In genomic region chr19:44254106-44254505, GRCm38 (mm10) we compare ENCODE assay signal across 14 mouse cellular contexts. TPM values are rescaled to one million over a fixed set of nuclear protein-coding genes. Genes with fewer than 3 reads are reported as not detected.
A peak's percentile ranks its signal among the peaks of the same experiment; 100 is the strongest.
DNase-seq lines count a peak whose midpoint lies in the region; TF ChIP-seq lines count a peak whose summit lies in the region.
"Not testable (repeated sequence)": the region's sequence is repeated elsewhere in the genome, so short reads cannot be mapped to it uniquely, and the experiment has no call there.
"Had no signal": no experiment of that assay in that cellular context is flagged by ENCODE, and none has a peak within 500 bp of the region (broad histone marks: within the 10 kb centered on the region; RNA-seq: fewer than 3 reads in every experiment).

No protein-coding gene starts in this region.

- 63% methylated on average over 4 of the region's 4 CpGs for whole genome bisulfite sequencing in kidney, adult 2 months

- H3K27ac ChIP-seq in CH12.LX (ENCODE audit: insufficient read depth, low read depth) = peak overlapping the region; percentile 86
- peak overlapping the region; percentile 50 for H3K27ac ChIP-seq in bone marrow macrophage, adult 2 months (ENCODE audit: insufficient read depth, low read depth, low read length)
- peak overlapping the region; percentile 22; the same call in 1 of the 2 replicates for H3K27ac ChIP-seq in kidney, adult 2 months (ENCODE audit: insufficient read depth, low read depth, low read length)

- H3K36me3 ChIP-seq in CH12.LX (replicated peaks in 1 of 2; ENCODE audit: control insufficient read depth in 1 of 2, insufficient read depth in 1 of 2, low read length in 1 of 2); kidney, adult 2 months (ENCODE audit: control insufficient read depth, insufficient read depth, low read length); splenic B cell, adult 2 months (ENCODE audit: control insufficient read depth, insufficient read depth, low read length, poor library complexity, severe bottlenecking): not testable (repeated sequence)

- peaks cover 23 to 86% of the 10 kb centered on the region in 2 experiments for H3K4me1 ChIP-seq in CH12.LX (ENCODE audit: control insufficient read depth in 1 of 2, insufficient read depth in 2 of 2)
- peaks cover 23% of the 10 kb centered on the region for H3K4me1 ChIP-seq in bone marrow macrophage, adult 2 months (ENCODE audit: control insufficient read depth, insufficient read depth, low read length)
- not testable (repeated sequence) for H3K4me1 ChIP-seq in kidney, adult 2 months (ENCODE audit: control insufficient read depth, insufficient read depth, low read length)

- H3K9ac ChIP-seq in CH12.LX (ENCODE audit: insufficient read depth, low read depth) = not testable (repeated sequence)

- not testable (repeated sequence) for H3K27me3 ChIP-seq in CH12.LX (replicated peaks); kidney, adult 2 months (replicated peaks; ENCODE audit: control insufficient read depth, insufficient read depth, low read length); splenic B cell, adult 2 months (ENCODE audit: control insufficient read depth, insufficient read depth, low read length, poor library complexity, severe bottlenecking)

- TF ChIP-seq CTCF in CH12.LX (conservative IDR thresholded peaks at IDR 0.05 in 1 of 2, IDR thresholded peaks at IDR 0.05 in 1 of 2; ENCODE audit: low read depth in 2 of 2, low read length in 2 of 2); bone marrow macrophage, adult 2 months (IDR thresholded peaks at IDR 0.05; ENCODE audit: low read depth, low read length); kidney, adult 2 months (conservative IDR thresholded peaks at IDR 0.05; ENCODE audit: insufficient read depth, insufficient read length, low read depth, low read length): not testable (repeated sequence)

- dilution Hi-C loops in CH12.LX (cut with MboI; ENCODE audit: extremely low pct_ligation_motif_present, extremely low pct_unique_long_range_greater_than_20kb, low sequenced_read_pairs) = not testable (repeated sequence)

- not testable (repeated sequence) for H3K79me2 ChIP-seq in CH12.LX (replicated peaks; ENCODE audit: control insufficient read depth, extremely low read depth, insufficient read depth, poor library complexity, severe bottlenecking)

- peak; percentile 66 for DNase-seq in CD4-positive helper T cell, adult 2 months (ENCODE audit: low read depth, low spot score)
- not testable (repeated sequence) for DNase-seq in CH12.LX (ENCODE audit: extremely low read depth); kidney, adult 2 months
- peak; percentile 42 for DNase-seq in T-cell, adult 2 months (ENCODE audit: low spot score)
- DNase-seq in naive thymus-derived CD4-positive, alpha-beta T cell, adult 2 months (ENCODE audit: low read depth) = peak; percentile 74
- peak; percentile 74 for DNase-seq in splenic B cell, adult 2 months (ENCODE audit: low read depth, low spot score)

- not testable (repeated sequence) for TF ChIP-seq POLR2A in CH12.LX (IDR thresholded peaks at IDR 0.05; ENCODE audit: low read depth, low read length); bone marrow macrophage, adult 2 months (IDR thresholded peaks at IDR 0.05; ENCODE audit: borderline replicate concordance, low read depth, low read length); kidney, adult 2 months (IDR thresholded peaks at IDR 0.05; ENCODE audit: low read depth, low read length)

- in situ Hi-C loops in CH12.LX (cut with MboI; ENCODE audit: low pct_ligation_motif_present, low pct_unique_long_range_greater_than_20kb, low sequenced_read_pairs) = not testable (repeated sequence)

- TF ChIP-seq EP300 in CH12.LX (IDR thresholded peaks at IDR 0.05; ENCODE audit: low read length) = peak; percentile 56

- TF ChIP-seq RAD21 in CH12.LX (IDR thresholded peaks at IDR 0.05; ENCODE audit: low read depth, low read length) = not testable (repeated sequence)

- not testable (repeated sequence) for H3K4me2 ChIP-seq in CH12.LX (ENCODE audit: insufficient read depth, low read depth, poor library complexity, severe bottlenecking)

- H3K9me3 ChIP-seq in CH12.LX (replicated peaks; ENCODE audit: low read length) = not testable (repeated sequence)

- H3K4me3 ChIP-seq in CH12.LX (replicated peaks in 1 of 3; ENCODE audit: low read depth in 2 of 3, low read length in 2 of 3, poor library complexity in 1 of 3); bone marrow macrophage, adult 2 months (ENCODE audit: insufficient read depth, low read length); kidney, adult 2 months (ENCODE audit: insufficient read depth, low read depth, low read length): not testable (repeated sequence)

TF ChIP-seq in CH12.LX, 34 proteins besides CTCF, POLR2A, EP300 and RAD21:
- TF ChIP-seq SIN3A (IDR thresholded peaks at IDR 0.05; ENCODE audit: low read length) (peak; percentile 78), BHLHE40 (IDR thresholded peaks at IDR 0.05; ENCODE audit: low read depth, low read length) (peak; percentile 43; the same call in 1 of the 2 replicates), MEF2A (IDR thresholded peaks at IDR 0.05; ENCODE audit: borderline replicate concordance, low read depth, low read length) (peak; percentile 43; the same call in 1 of the 2 replicates), CHD2 (IDR thresholded peaks at IDR 0.05; ENCODE audit: low read length) (peak; percentile 40), MAFK (IDR thresholded peaks at IDR 0.05; ENCODE audit: insufficient replicate concordance, low read length) (0 out of 2 replicates have a peak, but pooled peaks have one; percentile 26), NELFE (IDR thresholded peaks at IDR 0.05; ENCODE audit: low read depth, low read length) (peak; percentile 32; the same call in 1 of the 2 replicates), MAX (IDR thresholded peaks at IDR 0.05; ENCODE audit: low read length) (peak; percentile 67), E2F4 (IDR thresholded peaks at IDR 0.05; ENCODE audit: insufficient replicate concordance, low read depth, low read length) (0 out of 2 replicates have a peak, but pooled peaks have one; percentile 68), ZNF384 (IDR thresholded peaks at IDR 0.05; ENCODE audit: low read depth, low read length) (peak; percentile 81), HCFC1 (IDR thresholded peaks at IDR 0.05; ENCODE audit: low read depth, low read length) (peak; percentile 48), TCF12 (IDR thresholded peaks at IDR 0.05; ENCODE audit: low read depth, low read length) (peak; percentile 53), MYC (IDR thresholded peaks at IDR 0.05; ENCODE audit: low read depth, low read length) (peak; percentile 53; the same call in 1 of the 2 replicates), TBP (conservative IDR thresholded peaks at IDR 0.05; ENCODE audit: low read depth, low read length) (0 out of 2 replicates have a peak, but pooled peaks have one; percentile 35), ETS1 (conservative IDR thresholded peaks at IDR 0.05; ENCODE audit: low read depth, low read length) (peak; percentile 32; the same call in 1 of the 2 replicates), MXI1 (IDR thresholded peaks at IDR 0.05; ENCODE audit: low read depth, low read length) (peak; percentile 69; the same call in 1 of the 2 replicates), CHD1 (IDR thresholded peaks at IDR 0.05; ENCODE audit: low read depth, low read length) (peak; percentile 99), MAZ (IDR thresholded peaks at IDR 0.05; ENCODE audit: low read depth, low read length) (0 out of 2 replicates have a peak, but pooled peaks have one; percentile 48)

RNA-seq across cellular contexts. Expression of gene Scd2, which starts 39.4 kb away (rescaled TPM):
- total RNA-seq in CH12.LX (2012; rRNA removed) (204 and 212 TPM in 2 replicates), CH12.LX (2014; rRNA removed) (123 and 205 TPM in 2 replicates)
- 274 and 408 TPM in 2 replicates for polyA plus RNA-seq in CH12.LX (2012; ENCODE audit: insufficient read length, low read depth)
- polyA plus RNA-seq in bone marrow macrophage, adult 2 months (2012; ENCODE audit: insufficient read depth, insufficient read length, missing spikeins) = 6.7 and 7.7 TPM in 2 replicates
- polyA plus RNA-seq in kidney, adult 2 months (2012; rRNA removed) = 61.3 and 63.9 TPM in 2 replicates

RNA-seq across cellular contexts. Expression of gene Scd3, which starts 51.0 kb away (rescaled TPM):
- total RNA-seq in CH12.LX (2012; rRNA removed) (0.04 TPM in 1 of 2 replicates, not detected in the other), CH12.LX (2014; rRNA removed) (not detected in 2 replicates)
- 0.11 TPM in 1 of 2 replicates, not detected in the other for polyA plus RNA-seq in CH12.LX (2012; ENCODE audit: insufficient read length, low read depth)
- polyA plus RNA-seq in bone marrow macrophage, adult 2 months (2012; ENCODE audit: insufficient read depth, insufficient read length, missing spikeins) = not detected in 2 replicates
- 0.13 and 0.20 TPM in 2 replicates for polyA plus RNA-seq in kidney, adult 2 months (2012; rRNA removed)
- total RNA-seq: adrenal gland, postnatal 25 days; common myeloid progenitor, adult 5-6 weeks; gastrocnemius, adult 2 months; gastrocnemius, postnatal 14 days; gastrocnemius, postnatal 4 days; heart, postnatal 25 days had no signal
- polyA plus RNA-seq: G1E had no signal

Comparison
In these comparisons a context has a peak if more than half of its experiments do, and no peak if none do; other contexts are left out.
1. H3K27ac ChIP-seq: peak in every context shown above with its lines; median percentile 86 in CH12.LX; 50 in bone marrow macrophage, adult 2 months; 22 in kidney, adult 2 months.